Mouse (Mus musculus): ENCODE measurements around the gene Rnase9.

Rnase9 gene

DNA sequence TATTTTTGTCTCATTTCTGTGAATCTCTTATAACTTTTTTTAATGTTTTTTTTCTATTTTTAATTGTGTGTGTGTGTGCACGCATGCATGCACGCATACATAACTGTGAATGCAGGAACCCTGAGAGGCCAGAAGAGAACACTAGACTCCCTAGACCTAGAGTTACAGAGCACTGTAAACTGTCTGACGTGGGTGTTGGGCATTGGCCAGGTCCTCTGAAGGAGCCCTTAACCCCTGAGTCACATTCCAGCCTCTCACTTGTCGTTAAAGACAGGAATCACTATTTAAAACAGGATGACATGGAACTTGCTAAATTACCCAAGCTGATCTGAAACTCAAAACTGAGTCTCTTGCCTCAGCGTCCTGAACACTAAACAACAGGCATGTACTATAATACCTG, 10.3 kb upstream of the Rnase9 start:
- in situ Hi-C loops (cut with MboI, MseI) = no loop called here

DNA sequence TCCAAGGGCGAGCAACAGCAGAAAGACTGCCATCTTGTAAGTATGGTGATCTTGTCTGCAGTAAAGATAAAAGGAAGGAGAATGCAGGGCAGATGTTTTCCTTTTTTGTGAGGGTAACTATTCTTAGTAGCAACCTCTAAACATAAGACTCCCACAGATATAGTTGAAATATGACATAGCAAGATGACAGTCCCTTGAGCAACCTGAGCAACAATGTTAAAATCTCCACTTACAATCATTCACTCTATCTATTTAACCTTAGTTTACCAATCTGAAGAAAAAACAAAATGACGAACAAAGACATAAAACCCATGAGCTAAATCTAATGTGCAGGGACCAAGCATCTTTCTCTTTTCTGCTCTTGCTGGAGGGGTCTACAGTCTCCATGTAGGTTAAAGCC, 8.4 kb upstream of the Rnase9 start, which contains the start of gene Rnase11:
Rnase11 (minus strand) TSS at position 101 of the 400 bp plus-strand sequence.
- in situ Hi-C loops (cut with MboI, MseI) = no loop called here

DNA sequence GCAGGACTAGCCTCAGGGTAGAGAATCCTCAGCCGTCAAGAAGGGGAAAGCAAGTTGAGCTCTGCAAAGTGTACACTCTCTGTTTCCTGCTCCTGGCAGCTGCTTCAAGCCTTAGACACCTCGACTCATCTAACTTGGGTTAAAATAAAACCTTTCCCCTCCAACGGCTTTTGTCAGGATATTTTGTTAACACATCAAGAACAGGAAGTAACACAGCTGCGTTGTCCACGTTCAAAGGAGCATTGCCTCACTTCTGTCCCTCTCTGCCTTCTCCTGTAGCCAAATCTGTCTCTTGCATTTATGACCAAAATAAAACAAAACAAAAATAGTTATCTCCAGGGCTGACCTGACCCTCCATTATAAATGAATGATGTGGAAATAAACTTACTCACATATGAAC, 6.2 kb upstream of the Rnase9 start:
- in situ Hi-C loops (cut with MboI, MseI) = no loop called here

DNA sequence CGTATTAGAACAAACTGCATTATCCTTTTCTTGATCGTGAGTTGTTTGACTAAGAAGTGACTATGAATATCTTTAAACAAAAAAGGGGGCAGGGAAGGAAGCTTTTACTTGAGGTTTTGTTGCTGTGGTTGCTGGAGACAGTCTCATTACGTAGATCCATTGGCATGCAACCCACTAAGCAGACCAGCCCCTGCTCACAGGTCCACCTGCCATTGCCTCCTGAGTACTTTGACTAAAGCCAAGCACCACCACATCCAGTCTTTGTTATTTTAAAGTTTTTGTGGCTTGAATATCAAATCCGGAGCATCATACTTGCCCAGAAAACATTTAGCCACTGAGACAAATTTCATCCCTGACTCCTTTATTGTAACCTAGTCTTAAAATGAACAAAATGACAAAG, 5.5 kb downstream of the Rnase9 start:
- in situ Hi-C loops (cut with MboI, MseI) = no loop called here

DNA sequence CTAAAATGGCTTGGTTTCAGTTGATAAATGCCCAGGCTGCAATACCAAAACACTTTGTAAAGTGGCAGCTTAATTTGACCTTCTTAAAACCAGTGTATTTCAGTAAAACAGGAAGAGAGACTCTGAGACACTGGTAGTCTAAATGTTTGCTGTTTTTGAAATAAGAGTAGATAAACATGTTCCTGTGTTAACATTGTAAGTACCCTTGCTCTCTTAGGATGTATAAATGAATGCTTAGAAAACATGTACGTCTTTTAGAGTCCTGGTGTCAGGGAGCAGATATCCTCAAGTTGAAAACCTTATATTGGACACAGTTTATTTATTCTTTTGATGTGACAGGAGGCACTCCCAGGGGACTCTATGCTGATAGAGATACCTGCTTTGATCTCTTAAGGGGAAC, 6.5 kb downstream of the Rnase9 start:
- in situ Hi-C loops (cut with MboI, MseI) = no loop called here

DNA sequence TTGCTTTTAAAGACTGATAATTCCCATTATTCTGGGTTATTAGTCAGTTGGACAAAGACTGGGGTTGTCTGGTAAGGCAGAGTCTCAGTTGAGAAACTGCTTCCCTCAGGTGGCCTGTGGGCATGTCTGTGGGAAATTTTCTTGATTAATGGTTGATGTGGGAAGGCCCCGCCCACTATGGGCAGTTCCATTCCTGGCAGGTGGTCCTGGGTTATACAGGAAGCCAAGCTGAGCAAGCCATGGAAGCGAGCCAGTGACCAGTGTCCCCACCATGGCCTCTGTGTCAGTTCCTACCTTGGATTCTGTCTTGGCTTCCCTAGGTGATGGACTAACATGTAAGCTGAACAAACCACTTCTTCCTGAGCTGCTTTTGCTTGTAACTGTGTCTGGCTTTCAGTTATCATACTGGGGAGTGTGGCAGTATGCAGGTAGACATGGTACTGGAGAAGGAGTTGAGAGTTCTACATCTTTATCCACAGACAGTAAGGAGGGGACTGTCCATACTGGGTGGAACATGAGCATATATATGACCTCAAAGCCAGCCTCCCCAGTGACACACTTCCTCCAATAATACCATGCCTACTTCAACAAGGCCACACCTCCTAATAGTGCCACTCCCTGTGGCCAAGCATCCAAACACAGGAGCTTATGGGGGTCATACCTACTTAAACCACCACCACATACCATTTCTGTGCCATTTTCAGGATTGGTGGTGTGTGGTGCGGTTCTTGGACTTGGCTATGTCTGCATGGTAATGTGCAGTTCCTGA, 14.1 kb downstream of the Rnase9 start:
- in situ Hi-C loops (cut with MboI, MseI) = no loop called here

DNA sequence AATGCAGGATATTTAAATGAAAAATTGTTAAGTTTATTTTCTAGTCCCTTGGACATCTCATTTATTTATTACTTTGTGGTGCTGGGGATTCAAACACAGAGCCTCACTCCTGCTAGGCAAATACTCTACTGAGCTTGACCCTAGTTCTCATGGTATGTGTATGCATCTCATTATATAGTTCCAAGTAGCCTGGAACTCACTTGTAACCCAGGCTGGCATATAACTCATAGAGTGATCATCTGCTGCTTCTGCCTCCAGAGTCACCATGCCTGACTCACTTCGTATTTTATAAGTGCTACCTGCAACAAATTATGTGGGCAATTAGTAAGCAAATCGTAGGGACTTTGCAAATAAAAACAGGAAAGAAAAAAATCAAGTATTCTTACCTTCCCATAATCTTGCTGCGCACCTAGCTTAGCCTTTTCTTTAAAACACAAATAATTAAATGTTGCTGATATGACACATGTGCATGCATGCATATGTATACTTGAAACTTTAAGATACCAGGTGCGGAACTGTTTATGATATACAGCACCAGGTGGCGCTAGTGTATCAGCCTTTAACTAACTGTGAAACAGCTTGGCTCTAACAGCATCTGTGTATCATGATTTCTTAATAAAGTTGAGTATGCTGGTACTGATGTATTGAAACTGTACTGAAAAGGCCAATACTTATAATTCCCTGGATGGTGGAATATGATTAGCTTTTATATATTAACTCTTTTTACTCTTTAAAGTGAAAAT, 15.1 kb downstream of the Rnase9 start:
- in situ Hi-C loops (cut with MboI, MseI) = no loop called here

DNA sequence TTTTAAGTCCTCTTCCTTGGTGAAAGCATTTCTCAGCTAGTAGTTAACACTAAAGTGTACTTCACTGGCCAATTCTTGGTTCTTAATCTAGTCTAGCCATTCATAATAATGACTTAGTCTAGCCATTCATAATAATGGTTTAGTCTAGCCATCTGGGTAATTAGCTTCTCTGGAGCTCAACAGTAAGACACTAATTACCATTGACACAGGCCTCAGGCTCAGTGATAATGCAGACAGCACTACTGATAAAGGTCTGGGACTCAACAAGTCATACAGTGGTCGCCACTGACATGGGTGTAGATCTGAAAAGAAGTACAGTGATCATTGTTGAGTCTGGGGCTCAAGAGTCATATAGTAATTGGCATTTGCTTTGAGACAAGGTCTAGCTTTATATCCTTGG, 16.8 kb downstream of the Rnase9 start:
- in situ Hi-C loops (cut with MboI, MseI) = loop anchor here (25.0 kb wide), 1 partner anchor 488 kb away; no protein-coding TSS in a partner anchor

DNA sequence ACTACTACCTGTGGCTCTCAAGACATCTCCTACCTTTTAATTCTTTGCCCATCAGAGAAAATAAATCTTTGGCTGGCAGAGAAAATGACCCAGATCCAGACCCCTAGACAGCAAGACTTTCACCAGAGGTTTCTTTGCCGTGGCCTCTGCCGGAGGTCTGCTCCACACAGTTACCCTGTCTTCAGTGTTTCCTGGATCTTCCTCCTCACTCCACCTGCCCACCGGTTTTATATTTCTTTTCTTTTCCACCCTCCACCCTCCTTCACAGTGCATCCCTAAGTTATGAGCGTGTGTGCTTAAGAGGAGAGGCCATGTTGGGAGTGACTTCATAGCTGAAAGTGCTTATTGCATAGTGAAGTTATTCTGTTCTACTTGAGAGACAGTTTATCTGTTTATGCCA, 18.2 kb downstream of the Rnase9 start:
- in situ Hi-C loops (cut with MboI, MseI) = loop anchor here (25.0 kb wide), 1 partner anchor 486 kb away; no protein-coding TSS in a partner anchor

DNA sequence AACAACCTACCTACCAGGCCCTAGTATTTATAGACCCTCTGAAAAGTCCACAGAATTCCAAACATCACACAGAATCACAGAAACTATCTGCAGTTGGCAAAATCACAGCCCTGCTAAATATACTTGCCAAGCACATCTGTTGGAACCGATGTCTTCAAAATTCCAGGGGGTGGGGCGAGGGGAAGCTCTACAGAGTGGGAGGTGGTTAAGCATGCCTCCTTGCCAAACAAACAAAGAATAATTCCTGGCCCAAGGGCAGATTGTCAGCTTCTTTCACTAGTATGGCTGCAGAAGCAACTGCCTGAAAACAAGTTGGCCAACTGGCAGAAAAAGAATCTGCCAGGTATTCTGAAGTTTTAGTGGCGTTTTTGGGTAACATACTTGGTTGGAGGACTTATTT, 24.4 kb downstream of the Rnase9 start:
- in situ Hi-C loops (cut with MboI, MseI) = loop anchor here (25.0 kb wide), 1 partner anchor 480 kb away; no protein-coding TSS in a partner anchor

DNA sequence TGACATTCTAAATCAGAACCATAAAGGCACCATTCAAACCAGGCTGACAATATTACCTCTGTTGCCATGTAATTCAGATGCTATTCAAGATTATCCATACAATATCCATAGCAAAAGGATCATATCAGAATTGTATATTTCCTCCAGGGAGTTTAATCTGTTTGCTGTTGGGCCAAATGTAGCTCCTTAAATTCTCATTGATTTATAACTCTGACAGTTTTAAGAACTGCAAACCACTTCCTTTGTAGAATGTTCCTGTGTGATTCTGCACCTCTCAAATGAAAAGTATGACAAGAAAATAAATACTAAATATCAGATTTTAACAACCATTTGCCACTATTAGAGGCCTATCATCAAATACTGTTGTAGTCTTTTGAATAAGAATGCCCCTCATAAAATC, 25.9 kb downstream of the Rnase9 start:
- in situ Hi-C loops (cut with MboI, MseI) = loop anchor here (25.0 kb wide), 1 partner anchor 478 kb away; no protein-coding TSS in a partner anchor

DNA sequence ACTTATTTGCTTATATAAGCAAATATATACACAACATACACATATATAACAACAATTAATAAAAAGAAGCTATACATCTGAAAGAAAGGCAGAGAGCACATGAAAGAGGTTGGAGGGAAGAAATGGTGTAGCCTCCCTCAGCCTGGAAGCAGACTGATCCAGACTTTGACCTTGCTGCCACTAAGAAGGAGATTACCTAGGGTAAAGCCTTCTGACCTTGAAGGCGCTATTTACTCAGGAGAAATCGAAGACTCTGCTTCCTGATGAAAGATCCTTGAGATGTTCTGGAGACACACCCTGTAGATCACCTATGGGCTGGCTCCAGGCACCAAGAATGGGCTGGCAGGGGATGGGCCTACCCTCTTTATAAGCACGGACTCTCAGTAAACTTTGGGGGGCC, 26.9 kb downstream of the Rnase9 start:
- in situ Hi-C loops (cut with MboI, MseI) = loop anchor here (25.0 kb wide), 1 partner anchor 477 kb away; no protein-coding TSS in a partner anchor

DNA sequence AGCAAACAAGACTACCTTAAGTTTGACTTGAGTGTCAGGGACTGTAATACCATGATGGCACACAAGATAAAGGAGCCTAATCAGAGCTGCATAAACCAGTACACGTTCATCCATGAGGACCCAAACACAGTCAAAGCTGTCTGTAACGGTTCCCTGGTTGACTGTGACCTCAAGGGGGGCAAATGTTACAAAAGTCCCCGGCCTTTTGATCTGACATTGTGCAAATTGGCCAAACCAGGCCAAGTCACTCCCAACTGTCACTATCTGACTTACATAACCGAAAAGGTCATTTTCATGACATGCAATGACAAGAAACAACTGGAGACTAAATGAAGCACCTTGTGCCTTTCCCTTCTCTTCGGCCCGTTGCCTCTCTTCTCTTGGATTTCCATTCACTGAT, 32.1 kb downstream of the Rnase9 start:
- in situ Hi-C loops (cut with MboI, MseI) = loop anchor here (25.0 kb wide), 1 partner anchor 472 kb away; no protein-coding TSS in a partner anchor

DNA sequence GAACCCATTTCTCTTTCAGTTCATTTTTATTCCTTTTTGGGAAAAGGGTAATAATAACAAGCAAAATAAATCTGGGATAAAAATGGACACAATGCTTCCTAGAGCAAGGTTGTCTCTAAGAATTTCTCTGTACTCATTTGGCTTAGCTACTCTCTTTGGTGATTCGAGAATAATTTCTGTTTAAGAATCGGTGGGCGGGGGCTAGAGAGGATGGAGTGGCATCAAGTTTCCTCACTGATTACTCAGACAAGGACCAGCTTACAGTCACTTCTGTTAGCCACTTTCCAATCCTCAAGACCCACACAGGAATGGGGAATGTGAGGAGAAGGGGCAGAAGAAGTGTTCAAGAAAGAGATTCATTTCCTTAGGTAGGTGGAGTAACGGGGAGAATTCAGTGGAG, 32.9 kb downstream of the Rnase9 start:
- in situ Hi-C loops (cut with MboI, MseI) = loop anchor here (25.0 kb wide), 1 partner anchor 471 kb away; no protein-coding TSS in a partner anchor

DNA sequence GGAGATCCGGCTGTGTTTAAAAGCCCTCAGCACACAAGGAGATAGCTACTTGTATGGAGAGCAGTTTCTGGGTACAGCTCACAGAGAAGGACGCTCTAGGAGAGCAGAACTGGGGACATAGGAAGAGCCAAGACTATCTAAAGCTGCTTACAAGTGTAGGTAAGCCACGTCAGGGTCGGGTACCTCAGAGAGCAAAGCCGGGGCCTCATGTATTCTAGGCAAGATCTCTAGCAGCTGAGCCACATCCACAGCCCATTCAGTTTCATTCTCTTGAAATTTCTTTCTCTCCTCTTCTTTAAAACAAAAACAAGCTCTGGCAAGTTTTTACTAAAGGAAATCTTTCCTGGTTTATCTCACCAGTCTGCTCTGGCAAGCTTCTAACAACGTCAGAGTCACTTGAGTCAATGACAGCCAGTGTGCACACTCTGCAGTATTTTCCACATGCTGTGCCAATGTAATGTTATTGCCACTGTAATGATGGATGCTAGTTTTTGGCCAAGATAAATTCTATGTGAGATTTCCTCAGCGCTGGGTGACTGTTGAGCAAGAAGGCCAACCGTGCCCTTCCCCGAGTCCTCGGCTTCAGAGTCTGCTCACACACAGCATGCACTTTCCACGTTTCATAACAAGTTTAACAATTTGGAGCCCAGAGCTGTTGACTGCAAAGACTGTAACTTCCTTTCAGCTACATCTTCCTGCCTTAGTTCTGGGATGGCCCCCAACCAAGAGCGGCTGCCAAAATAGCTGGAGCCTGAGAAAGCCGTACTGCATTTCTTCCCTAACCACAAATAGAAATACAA, 33.6 kb downstream of the Rnase9 start:
- in situ Hi-C loops (cut with MboI, MseI) = loop anchor here (25.0 kb wide), 1 partner anchor 471 kb away; no protein-coding TSS in a partner anchor

DNA sequence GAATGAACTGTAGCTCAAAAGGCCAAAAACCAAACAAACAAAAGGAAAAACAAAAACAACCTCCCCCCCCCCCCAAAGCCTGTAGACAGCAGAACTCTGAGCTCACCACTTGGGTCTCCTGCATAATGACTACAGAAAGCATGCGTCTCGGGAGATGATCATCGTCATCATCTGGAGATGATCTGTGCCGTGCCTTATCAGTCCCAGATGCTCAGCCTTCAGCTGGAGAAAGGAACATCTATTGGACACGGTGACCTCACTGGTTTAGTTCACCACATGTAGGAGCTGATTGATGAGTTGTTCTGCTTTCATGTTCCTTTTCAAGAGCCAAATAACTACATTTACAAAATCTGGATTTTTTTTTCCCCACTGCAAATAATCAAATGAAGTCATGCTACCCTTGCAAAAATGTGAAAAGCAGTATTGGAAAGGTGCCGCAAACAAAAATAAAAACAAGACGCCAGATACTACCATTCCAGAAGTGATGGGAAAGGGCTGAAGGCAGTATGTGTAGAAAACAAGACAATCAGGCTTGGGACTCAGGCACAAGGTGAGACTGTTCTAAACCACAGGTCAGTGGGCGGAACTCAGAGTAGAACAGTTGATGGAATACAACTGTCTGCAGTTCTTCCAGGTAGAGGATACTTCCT, 34.4 kb downstream of the Rnase9 start, which contains the start of gene Rnase10:
Rnase10 (plus strand) TSS at position 600 of the 650 bp plus-strand sequence.
- in situ Hi-C loops (cut with MboI, MseI) = loop anchor here (25.0 kb wide), 1 partner anchor 470 kb away; no protein-coding TSS in a partner anchor

DNA sequence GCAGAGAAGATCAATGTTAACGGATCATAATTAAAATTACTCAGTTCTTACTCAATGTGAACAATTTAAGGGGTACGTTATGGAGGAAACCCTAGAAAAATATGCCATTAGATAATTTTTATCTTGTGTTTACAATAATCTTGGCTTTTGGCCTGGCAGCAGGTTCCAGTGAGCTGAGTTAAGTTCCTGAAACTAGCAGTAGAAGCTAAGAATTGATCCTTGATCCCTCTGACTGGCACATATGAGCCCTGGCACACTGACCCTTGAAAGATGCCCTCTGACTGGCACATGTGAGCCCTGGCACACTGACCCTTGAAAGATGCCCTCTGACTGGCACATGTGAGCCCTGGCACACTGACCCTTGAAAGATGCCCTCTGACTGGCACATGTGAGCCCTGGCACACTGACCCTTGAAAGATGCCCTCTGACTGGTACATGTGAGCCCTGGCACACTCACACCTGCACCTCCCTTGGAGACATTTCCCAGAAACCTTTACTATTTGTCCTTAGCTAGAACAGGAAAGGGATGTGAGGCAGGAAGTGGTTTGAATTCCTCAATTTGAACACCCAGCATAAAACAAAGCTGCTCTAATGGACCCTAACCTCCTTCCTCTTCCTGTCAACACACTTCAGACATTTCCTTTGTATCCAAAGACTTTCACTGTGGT, 43.5 kb downstream of the Rnase9 start:
- in situ Hi-C loops (cut with MboI, MseI) = loop anchor here (10.0 kb wide), 1 partner anchor 1563 kb away; no protein-coding TSS in a partner anchor

DNA sequence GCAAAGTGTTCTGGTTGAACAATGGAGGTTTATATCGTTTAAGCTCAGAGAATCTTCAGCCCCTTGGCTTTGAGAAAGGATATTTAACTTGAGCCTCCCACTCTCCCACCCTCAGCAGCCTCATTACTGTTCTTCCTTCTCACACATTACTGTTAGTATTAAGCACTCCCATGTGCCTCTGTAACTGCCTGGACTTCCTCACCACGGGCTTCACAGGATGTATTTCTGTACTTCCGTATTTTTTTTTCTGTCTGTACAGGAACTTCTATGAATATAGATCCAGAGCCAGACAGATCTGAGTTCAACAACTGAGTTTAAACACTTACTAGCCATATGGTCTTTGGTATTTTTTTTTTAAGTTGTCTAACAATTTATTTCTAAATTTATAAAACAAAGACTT, 44.6 kb downstream of the Rnase9 start:
- in situ Hi-C loops (cut with MboI, MseI) = loop anchor here (10.0 kb wide), 1 partner anchor 1562 kb away; no protein-coding TSS in a partner anchor

DNA sequence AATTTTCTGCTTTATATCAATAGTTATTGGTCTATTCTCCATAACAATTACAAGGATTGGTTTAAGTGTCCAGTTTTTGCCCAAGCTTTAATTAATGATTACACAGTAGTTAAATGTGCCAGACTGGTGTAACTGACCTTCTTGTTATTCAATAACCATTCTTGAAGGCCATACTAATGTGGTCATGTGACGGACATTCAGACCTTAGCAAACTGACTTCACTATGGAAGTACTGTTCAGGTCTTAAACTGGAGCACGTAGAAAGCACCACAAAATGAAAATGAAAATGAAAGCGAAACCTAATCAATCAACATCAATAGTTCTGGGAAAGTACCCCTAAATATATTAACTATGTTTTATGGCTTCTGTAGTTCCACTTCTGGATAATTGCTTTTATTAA, 50.6 kb downstream of the Rnase9 start:
- in situ Hi-C loops (cut with MboI, MseI) = loop anchor here (10.0 kb wide), 1 partner anchor 1556 kb away; no protein-coding TSS in a partner anchor
